Mouse (Mus musculus) lung, postnatal 0 days (tissue): ENCODE measurements at regions not wholly inside any gene's neighbourhood (a gene's known extent, or its start where the extent isn't known, plus 50 kb on each side); places are given as distances from the start of the nearest gene placed in this dataset.

Source experiments
- CTCF ChIP-seq: IDR thresholded peaks from 2 replicates; pipeline ENCODE4 v1.5.1; 2016; ENCODE audit warnings: antibody characterized with exemption, mild to moderate bottlenecking
- EP300 ChIP-seq: IDR thresholded peaks from 2 replicates; pipeline ENCODE4 v1.6.1; 2016; ENCODE audit warnings: antibody characterized with exemption, mild to moderate bottlenecking, control low read depth

- TF ChIP-seq CTCF (no peak), EP300 (no peak)
Measured at GRCm38 (mm10) chr2:28348453-28348852, 98.1 kb upstream of the Ppp1r26 start.
